Mouse (Mus musculus) stomach, postnatal 0 days (tissue): ENCODE measurements around the gene Hebp1.

ENCODE experiments used
- CTCF ChIP-seq: IDR thresholded peaks from 2 replicates; pipeline ENCODE4 v1.5.1; 2016; ENCODE audit warnings: antibody characterized with exemption, low read depth, mild to moderate bottlenecking, moderate library complexity
- EP300 ChIP-seq: optimal IDR thresholded peaks from 2 replicates; pipeline ENCODE3; 2016; ENCODE audit warnings: antibody characterized with exemption

- TF ChIP-seq CTCF (no peak), EP300 (no peak)
These were observed 30.2 kb downstream of the Hebp1 start for GRCm38 (mm10) chr6:135167380-135168311.
